Mouse (Mus musculus): Measurements from ENCODE around the gene Ripply3. TPM values are rescaled to one million over a fixed set of nuclear protein-coding genes. Genes with fewer than 3 reads are reported as not detected.

Gene Ripply3
- polyA plus RNA-seq, 1 experiment from 2014 or later = 7.0 TPM

DNA sequence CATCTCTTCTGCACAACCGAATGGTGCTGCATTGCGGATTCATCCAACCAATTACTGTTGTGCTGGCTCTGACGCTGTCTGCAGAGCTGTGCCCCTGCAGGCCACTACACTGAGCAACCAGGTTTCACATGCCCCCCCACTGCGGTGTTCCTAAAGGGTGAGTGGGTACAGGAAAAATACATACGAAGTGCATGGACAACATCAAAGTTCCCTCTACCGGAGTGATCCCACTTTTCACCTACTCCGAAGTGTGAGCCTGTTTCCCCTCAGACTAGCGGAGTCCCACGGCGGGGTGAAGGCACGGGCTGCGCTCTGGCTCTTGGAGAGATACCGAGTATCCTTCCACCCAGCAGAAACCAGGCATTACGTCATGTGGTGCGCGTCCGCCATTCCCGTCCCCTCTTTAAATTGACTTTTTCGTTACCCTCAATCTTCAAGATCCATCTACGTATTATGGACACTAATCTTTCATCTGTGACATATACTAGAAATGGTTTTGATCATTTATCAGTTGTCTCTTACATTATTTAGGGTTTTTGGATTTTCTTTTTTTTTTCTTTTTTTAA is 15.5 kb upstream of the Ripply3 start:
- Histone ChIP-seq H3K4me1 (ENCODE audit: control insufficient read depth, insufficient read depth, low read length) (0 out of 2 replicates have a peak, but pooled peaks cover 8% of the 10 kb centered on the region), H3K27me3 (ENCODE audit: control insufficient read depth, insufficient read depth, low read length) (no peaks in the 10 kb centered on the region), H3K9ac (ENCODE audit: low read length) (peak overlapping the region; percentile 83), H3K27ac (ENCODE audit: low read length) (peak overlapping the region; percentile 99), H3K4me3 (replicated peaks; ENCODE audit: low read length) (peak overlapping the region; percentile 56), H3K4me2 (ENCODE audit: low read depth, low read length) (peak overlapping the region; percentile 79), H3K9me3 (replicated peaks; ENCODE audit: control insufficient read depth, low read length) (no peaks in the 10 kb centered on the region), H3K36me3 (ENCODE audit: control insufficient read depth, insufficient read depth, low read length) (no peaks in the 10 kb centered on the region)
- under 1% methylated on average over 20 of the region's 20 CpGs for WGBS
- peak; percentile 89 for ATAC-seq (ENCODE audit: insufficient read depth, low FRiP score)

GRCm38 (mm10) chr16:94313229-94314030 is 14.8 kb upstream of the Ripply3 start, which contains the start of gene Hlcs:
Hlcs (minus strand) TSS chr16:94313571.
- H3K4me2 ChIP-seq (ENCODE audit: low read depth, low read length) = peak within 1 kb of the TSS; percentile 79
- 0 out of 2 replicates have a peak, but pooled peaks cover 8% of the 10 kb centered on the region for H3K4me1 ChIP-seq (ENCODE audit: control insufficient read depth, insufficient read depth, low read length)
- peak; percentile 92 for ATAC-seq (ENCODE audit: insufficient read depth, low FRiP score)
- no peaks in the 10 kb centered on the region for H3K36me3 ChIP-seq (ENCODE audit: control insufficient read depth, insufficient read depth, low read length)
- WGBS = 1% methylated on average over 64 of the region's 64 CpGs
- H3K27ac ChIP-seq (ENCODE audit: low read length) = peak within 1 kb of the TSS; percentile 99
- no peaks in the 10 kb centered on the region for H3K9me3 ChIP-seq (replicated peaks; ENCODE audit: control insufficient read depth, low read length)
- H3K9ac ChIP-seq (ENCODE audit: low read length) = peak within 1 kb of the TSS; percentile 83
- no peaks in the 10 kb centered on the region for H3K27me3 ChIP-seq (ENCODE audit: control insufficient read depth, insufficient read depth, low read length)
- peak within 1 kb of the TSS; percentile 56 for H3K4me3 ChIP-seq (replicated peaks; ENCODE audit: low read length)

GRCm38 (mm10) chr16:94314626-94315025 is 13.6 kb upstream of the Ripply3 start:
- no peak overlapping the region for H3K4me2 ChIP-seq (ENCODE audit: low read depth, low read length)
- WGBS = 85% methylated on average over 5 of the region's 5 CpGs

GRCm38 (mm10) chr16:94315215-94315614 is 13.0 kb upstream of the Ripply3 start:
- Histone ChIP-seq H3K4me1 (ENCODE audit: control insufficient read depth, insufficient read depth, low read length) (0 out of 2 replicates have a peak, but pooled peaks cover 8% of the 10 kb centered on the region), H3K9me3 (replicated peaks; ENCODE audit: control insufficient read depth, low read length) (no peaks in the 10 kb centered on the region), H3K27ac (ENCODE audit: low read length) (no peak overlapping the region), H3K4me2 (ENCODE audit: low read depth, low read length) (no peak overlapping the region), H3K9ac (ENCODE audit: low read length) (no peak overlapping the region), H3K27me3 (ENCODE audit: control insufficient read depth, insufficient read depth, low read length) (no peaks in the 10 kb centered on the region), H3K4me3 (replicated peaks; ENCODE audit: low read length) (no peak overlapping the region), H3K36me3 (ENCODE audit: control insufficient read depth, insufficient read depth, low read length) (no peaks in the 10 kb centered on the region)
- no peak for ATAC-seq (ENCODE audit: insufficient read depth, low FRiP score)
- WGBS = 38% methylated on average over 1 of the region's 1 CpGs

More at GRCm38 (mm10) chr16:94314626-94315025, 13.6 kb upstream of the Ripply3 start:
- Histone ChIP-seq H3K27me3 (ENCODE audit: control insufficient read depth, insufficient read depth, low read length) (no peaks in the 10 kb centered on the region), H3K27ac (ENCODE audit: low read length) (no peak overlapping the region), H3K9me3 (replicated peaks; ENCODE audit: control insufficient read depth, low read length) (no peaks in the 10 kb centered on the region), H3K4me1 (ENCODE audit: control insufficient read depth, insufficient read depth, low read length) (0 out of 2 replicates have a peak, but pooled peaks cover 8% of the 10 kb centered on the region), H3K4me3 (replicated peaks; ENCODE audit: low read length) (no peak overlapping the region), H3K36me3 (ENCODE audit: control insufficient read depth, insufficient read depth, low read length) (no peaks in the 10 kb centered on the region), H3K9ac (ENCODE audit: low read length) (peak overlapping the region; percentile 31; the same call in 1 of the 2 replicates)
- no peak for ATAC-seq (ENCODE audit: insufficient read depth, low FRiP score)

DNA sequence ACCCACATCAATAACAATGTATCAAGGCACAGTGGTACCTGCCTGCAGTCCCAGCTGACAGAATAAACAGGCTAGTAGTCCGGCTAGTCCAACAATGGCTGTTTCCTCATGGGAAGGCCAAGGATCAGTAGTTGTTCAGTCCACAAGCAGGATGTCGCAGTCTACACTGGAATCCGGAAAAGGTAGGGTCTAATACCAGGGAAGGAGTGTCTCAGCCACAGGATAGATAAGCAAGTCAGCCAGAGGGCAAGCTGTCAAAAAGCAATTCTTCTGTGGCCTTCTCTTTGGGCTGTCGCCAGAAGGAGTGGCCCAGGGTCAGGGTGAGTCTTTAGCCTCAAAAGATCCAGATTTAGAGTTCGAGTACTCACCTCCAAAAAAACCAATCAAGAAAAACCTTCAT is 10.5 kb upstream of the Ripply3 start:
- ATAC-seq (ENCODE audit: insufficient read depth, low FRiP score) = no peak
- H3K27ac ChIP-seq (ENCODE audit: low read length) = no peak overlapping the region; the same call in 1 of the 2 replicates
- H3K4me3 ChIP-seq (replicated peaks; ENCODE audit: low read length) = no peak overlapping the region
- no peaks in the 10 kb centered on the region for H3K27me3 ChIP-seq (ENCODE audit: control insufficient read depth, insufficient read depth, low read length)
- H3K9ac ChIP-seq (ENCODE audit: low read length) = no peak overlapping the region
- no peaks in the 10 kb centered on the region for H3K36me3 ChIP-seq (ENCODE audit: control insufficient read depth, insufficient read depth, low read length)
- 0 out of 2 replicates have a peak, but pooled peaks cover 4% of the 10 kb centered on the region for H3K4me1 ChIP-seq (ENCODE audit: control insufficient read depth, insufficient read depth, low read length)
- WGBS = 49% methylated on average over 5 of the region's 5 CpGs
- H3K4me2 ChIP-seq (ENCODE audit: low read depth, low read length) = no peak overlapping the region
- H3K9me3 ChIP-seq (replicated peaks; ENCODE audit: control insufficient read depth, low read length) = no peaks in the 10 kb centered on the region

- H3K4me2 ChIP-seq (ENCODE audit: low read depth, low read length) = no peak overlapping the region
Measured at GRCm38 (mm10) chr16:94320223-94320622, 8.0 kb upstream of the Ripply3 start.

DNA sequence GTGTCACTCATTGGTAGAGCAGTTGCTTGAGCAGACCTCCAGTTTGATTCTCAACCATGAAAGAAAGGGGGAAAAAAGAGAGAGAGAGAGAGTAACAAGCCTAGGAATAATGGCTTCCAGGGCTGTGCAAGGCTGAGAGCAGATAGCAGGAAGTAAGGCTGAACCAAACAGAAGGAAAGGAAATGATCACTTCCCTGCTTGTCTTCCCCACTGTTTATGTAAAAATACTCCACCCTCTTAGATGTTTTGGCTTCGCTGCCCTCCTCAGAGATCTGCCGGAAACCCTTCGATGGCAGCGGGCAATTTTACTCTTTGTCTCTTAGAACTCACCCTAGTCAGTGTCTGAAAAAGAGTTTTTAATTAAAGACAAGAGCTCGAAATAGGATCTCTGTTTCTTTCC is 4.5 kb upstream of the Ripply3 start:
- Histone ChIP-seq H3K36me3 (ENCODE audit: control insufficient read depth, insufficient read depth, low read length) (no peaks in the 10 kb centered on the region), H3K4me3 (replicated peaks; ENCODE audit: low read length) (no peak overlapping the region), H3K9me3 (replicated peaks; ENCODE audit: control insufficient read depth, low read length) (no peaks in the 10 kb centered on the region), H3K4me2 (ENCODE audit: low read depth, low read length) (no peak overlapping the region), H3K9ac (ENCODE audit: low read length) (no peak overlapping the region), H3K4me1 (ENCODE audit: control insufficient read depth, insufficient read depth, low read length) (peaks cover 3% of the 10 kb centered on the region; the same call in 1 of the 2 replicates), H3K27ac (ENCODE audit: low read length) (no peak overlapping the region), H3K27me3 (ENCODE audit: control insufficient read depth, insufficient read depth, low read length) (peaks cover 3% of the 10 kb centered on the region; the same call in 1 of the 2 replicates)
- 61% methylated on average over 5 of the region's 5 CpGs for WGBS
- ATAC-seq (ENCODE audit: insufficient read depth, low FRiP score) = no peak

More at GRCm38 (mm10) chr16:94320223-94320622, 8.0 kb upstream of the Ripply3 start:
- Histone ChIP-seq H3K4me3 (replicated peaks; ENCODE audit: low read length) (no peak overlapping the region), H3K27ac (ENCODE audit: low read length) (no peak overlapping the region), H3K27me3 (ENCODE audit: control insufficient read depth, insufficient read depth, low read length) (no peaks in the 10 kb centered on the region), H3K9ac (ENCODE audit: low read length) (no peak overlapping the region), H3K36me3 (ENCODE audit: control insufficient read depth, insufficient read depth, low read length) (no peaks in the 10 kb centered on the region), H3K9me3 (replicated peaks; ENCODE audit: control insufficient read depth, low read length) (no peaks in the 10 kb centered on the region), H3K4me1 (ENCODE audit: control insufficient read depth, insufficient read depth, low read length) (no peaks in the 10 kb centered on the region)
- no peak for ATAC-seq (ENCODE audit: insufficient read depth, low FRiP score)
- WGBS = 78% methylated on average over 5 of the region's 5 CpGs

GRCm38 (mm10) chr16:94326008-94326407 is 2.2 kb upstream of the Ripply3 start:
- Histone ChIP-seq H3K36me3 (ENCODE audit: control insufficient read depth, insufficient read depth, low read length) (no peaks in the 10 kb centered on the region), H3K9me3 (replicated peaks; ENCODE audit: control insufficient read depth, low read length) (no peaks in the 10 kb centered on the region), H3K27me3 (ENCODE audit: control insufficient read depth, insufficient read depth, low read length) (peaks cover 5% of the 10 kb centered on the region), H3K27ac (ENCODE audit: low read length) (no peak overlapping the region), H3K4me1 (ENCODE audit: control insufficient read depth, insufficient read depth, low read length) (peaks cover 11% of the 10 kb centered on the region; the same call in 1 of the 2 replicates), H3K4me3 (replicated peaks; ENCODE audit: low read length) (no peak overlapping the region), H3K9ac (ENCODE audit: low read length) (no peak overlapping the region), H3K4me2 (ENCODE audit: low read depth, low read length) (no peak overlapping the region)
- 88% methylated on average over 3 of the region's 3 CpGs for WGBS
- ATAC-seq (ENCODE audit: insufficient read depth, low FRiP score) = no peak
